Mouse (Mus musculus): ENCODE data around the gene Vmn1r27.

Gene Vmn1r27

DNA sequence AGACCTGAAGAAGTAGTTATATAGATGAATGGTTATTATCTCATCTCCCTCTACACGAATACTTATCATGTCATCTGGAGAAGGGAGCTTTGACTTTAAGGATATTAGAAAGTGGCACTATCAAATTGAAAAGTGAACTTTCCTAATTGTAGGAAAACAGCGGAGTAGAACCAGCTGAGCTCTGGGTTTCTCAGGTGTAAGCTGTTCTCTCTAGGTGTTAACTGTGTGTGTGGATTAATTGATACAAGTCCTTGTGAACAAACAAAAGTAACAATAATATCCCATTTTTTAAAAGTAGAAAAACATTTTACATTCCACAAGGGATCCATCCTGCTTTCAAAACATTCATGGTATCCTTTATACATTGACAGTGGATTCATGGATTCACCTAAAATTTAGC is at the start of gene Vmn1r27:
Gene Vmn1r27, minus strand, starts transcription at position 101 of the 400 bp plus-strand sequence.
- no peak for DNase-seq (ENCODE audit: low read depth in 1 of 2, low spot score in 2 of 2)

DNA sequence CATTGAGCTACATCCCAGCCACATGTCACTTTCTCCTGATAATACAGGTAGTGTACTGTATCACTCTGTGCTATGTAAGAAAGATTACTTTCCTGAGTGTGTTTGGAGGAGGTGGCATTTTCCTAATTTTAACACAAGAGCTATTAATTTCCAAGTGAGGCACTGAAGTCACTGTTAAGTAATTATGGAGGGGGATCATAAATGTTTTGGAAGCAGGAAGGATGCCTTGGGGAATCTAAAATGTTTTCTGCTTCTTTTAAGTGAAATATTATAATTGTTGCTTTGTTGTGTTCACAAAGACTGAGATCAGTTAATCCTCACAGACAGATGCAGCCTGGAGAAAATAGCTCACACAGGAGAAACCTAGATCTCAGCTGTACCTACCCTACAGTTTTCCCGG is 43.1 kb upstream of the Vmn1r27 start, which contains the start of gene Vmn1r28:
Gene Vmn1r28, plus strand, starts transcription at position 301 of the 400 bp plus-strand sequence.
- no peak for DNase-seq (ENCODE audit: low read depth in 1 of 2, low spot score in 2 of 2)

DNA sequence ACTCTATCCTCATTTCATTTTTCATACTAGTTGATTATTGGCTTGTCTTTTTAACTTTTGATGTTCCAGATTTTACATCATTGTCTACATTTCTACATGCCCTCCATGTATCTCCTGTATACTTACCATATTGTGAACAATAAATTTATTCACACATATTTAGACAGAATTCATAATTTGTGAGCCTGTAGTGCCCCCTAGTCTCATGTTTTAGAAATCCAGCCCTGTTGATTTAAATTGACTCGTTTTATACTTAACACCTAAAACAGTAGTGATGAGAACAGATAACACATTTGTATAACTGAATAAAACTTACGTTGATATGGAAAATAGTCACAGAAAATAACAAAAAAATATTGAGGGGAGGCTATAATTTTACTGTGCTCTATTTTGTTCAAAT is 2.5 kb downstream of the Vmn1r27 start:
- DNase-seq (ENCODE audit: low read depth in 1 of 2, low spot score in 2 of 2) = no peak
